Mouse (Mus musculus): ENCODE measurements at regions not wholly inside any gene's neighbourhood (a gene's known extent, or its start where the extent isn't known, plus 50 kb on each side); places are given as distances from the start of the nearest gene placed in this dataset.

DNA sequence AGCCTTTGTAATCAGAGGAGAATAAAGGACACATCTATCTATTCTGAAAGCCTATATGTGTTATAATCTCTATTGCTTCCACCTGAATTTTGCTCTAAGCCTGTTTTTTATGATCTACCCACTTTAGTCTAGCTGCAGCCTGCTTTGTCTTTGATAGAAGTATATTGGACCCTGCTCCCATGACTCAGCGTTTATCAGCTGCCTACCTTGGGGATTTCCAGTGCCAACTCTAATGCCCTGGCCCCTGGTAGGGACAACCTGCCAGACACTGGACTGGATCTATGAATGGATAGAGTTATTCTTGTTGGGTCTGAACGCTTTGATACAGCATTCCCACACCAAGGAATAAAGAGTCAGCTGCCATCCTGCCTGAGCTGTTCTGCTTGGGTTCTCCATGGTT is 232.3 kb upstream of the Tprg start:
- no peak for TF ChIP-seq EP300 (IDR thresholded peaks at IDR 0.05; ENCODE audit: insufficient read depth, low read depth, low read length)
- TF ChIP-seq CTCF (IDR thresholded peaks at IDR 0.05; ENCODE audit: low read depth, low read length): no peak
- no peak for TF ChIP-seq POLR2A (IDR thresholded peaks at IDR 0.05; ENCODE audit: insufficient read depth, low read length)
